Mouse (Mus musculus) forebrain, embryonic 11.5 days (tissue): ENCODE measurements around the gene Batf2. TPM values are rescaled to one million over a fixed set of nuclear protein-coding genes. Genes with fewer than 3 reads are reported as not detected.

Source experiments
- ATAC-seq: fragments of 200-750 bp; cut with Nextera tagmentation; replicated peaks from 2 replicates; pipeline ENCODE4 v1.8.0; 2017; ENCODE audit warnings: moderate TSS enrichment; ENCODE audit not compliant: low FRiP score
- DNase-seq: peaks from one replicate; pipeline ENCODE4 v3.0.0-alpha.2; 2017; ENCODE audit warnings: low spot score
- H3K27ac ChIP-seq: fragments of 300-500 bp; sonication (generic); 2 replicates; pipeline ENCODE4 v1.5.1; 2014; ENCODE audit warnings: low read depth, low read length
- H3K27me3 ChIP-seq: fragments of 300-500 bp; sonication (generic); 2 replicates; pipeline ENCODE4 v1.6.1; 2014; ENCODE audit warnings: mild to moderate bottlenecking, low read length, mixed read lengths; ENCODE audit not compliant: control insufficient read depth, insufficient read depth
- H3K36me3 ChIP-seq: fragments of 300-500 bp; sonication (generic); 2 replicates; pipeline ENCODE4 v1.6.1; 2014; ENCODE audit warnings: mild to moderate bottlenecking, low read length, moderate library complexity, mixed read lengths; ENCODE audit not compliant: control insufficient read depth, insufficient read depth
- H3K4me1 ChIP-seq: fragments of 300-500 bp; sonication (generic); replicated peaks from 2 replicates; pipeline ENCODE4 v1.6.1; 2014; ENCODE audit warnings: low read length, mixed read lengths; ENCODE audit not compliant: control insufficient read depth, insufficient read depth
- H3K4me2 ChIP-seq: fragments of 300-500 bp; sonication (generic); 2 replicates; pipeline ENCODE4 v1.6.1; 2014; ENCODE audit warnings: low read depth, mild to moderate bottlenecking, low read length, moderate library complexity, mixed read lengths; ENCODE audit not compliant: severe bottlenecking
- H3K4me3 ChIP-seq: fragments of 300-500 bp; sonication (generic); 2 replicates; pipeline ENCODE4 v1.5.1; 2014; ENCODE audit warnings: low read depth, low read length
- H3K9ac ChIP-seq: fragments of 300-500 bp; sonication (generic); 2 replicates; pipeline ENCODE4 v1.6.1; 2014; ENCODE audit warnings: low read length
- H3K9me3 ChIP-seq: fragments of 300-500 bp; sonication (generic); 2 replicates; pipeline ENCODE4 v1.6.1; 2016; ENCODE audit warnings: low read length, mixed read lengths; ENCODE audit not compliant: control insufficient read depth
- WGBS: fragments of 180-500 bp; shearing (Covaris S2); extraction: QIAGEN DNeasy Blood & Tissue Kit; methylation state at CpG from one replicate; pipeline ENCODE4 v1.1.7; 2014; 5-methylcytosine and 5-hydroxymethylcytosine counted together
- polyA plus RNA-seq: library from polyadenylated mRNA; unstranded; fragments of >200 nt; fragmentation: Nextera tagmentation; extraction: Ambion mirVana; gene quantifications from 2 replicates; pipeline ENCODE4 v1.2.1, GENCODE M21; 2014

Gene Batf2
- polyA plus RNA-seq, 1 experiment from 2014 or later = not detected

- Histone ChIP-seq H3K27ac (no peak overlapping the region), H3K4me1 (0 out of 2 replicates have a peak, but pooled peaks cover 2% of the 10 kb centered on the region), H3K4me3 (no peak overlapping the region), H3K27me3 (no peaks in the 10 kb centered on the region), H3K4me2 (peak overlapping the region; percentile 86; the same call in 1 of the 2 replicates), H3K9ac (0 out of 2 replicates have a peak overlapping the region, but pooled peaks have one; percentile 4), H3K9me3 (no peaks in the 10 kb centered on the region), H3K36me3 (peaks cover 8% of the 10 kb centered on the region)
- 92% methylated on average over 15 of the region's 15 CpGs for WGBS
- no peak for DNase-seq
- ATAC-seq = no peak
Observed at GRCm38 (mm10) chr19:6116113-6116850, 24.5 kb upstream of the Batf2 start.

GRCm38 (mm10) chr19:6117346-6117985, 23.3 kb upstream of the Batf2 start:
- Histone ChIP-seq H3K27ac (peak overlapping the region; percentile 96), H3K4me1 (0 out of 2 replicates have a peak, but pooled peaks cover 2% of the 10 kb centered on the region), H3K27me3 (no peaks in the 10 kb centered on the region), H3K36me3 (peaks cover 8% of the 10 kb centered on the region), H3K9ac (peak overlapping the region; percentile 94), H3K9me3 (no peaks in the 10 kb centered on the region), H3K4me2 (peak overlapping the region; percentile 86), H3K4me3 (peak overlapping the region; percentile 88)
- ATAC-seq (no peak), DNase-seq (no peak)
- WGBS = 5% methylated on average over 32 of the region's 32 CpGs

- Histone ChIP-seq H3K4me2 (peak within 1 kb of the TSS; percentile 86), H3K27me3 (no peaks in the 10 kb centered on the region), H3K27ac (peak within 1 kb of the TSS; percentile 96), H3K9ac (peak within 1 kb of the TSS; percentile 94), H3K4me3 (peak within 1 kb of the TSS; percentile 88), H3K9me3 (no peaks in the 10 kb centered on the region), H3K36me3 (peaks cover 8% of the 10 kb centered on the region), H3K4me1 (0 out of 2 replicates have a peak, but pooled peaks cover 2% of the 10 kb centered on the region)
- DNase-seq (peak; percentile 94), ATAC-seq (peak; percentile 89)
- under 1% methylated on average over 76 of the region's 77 CpGs for WGBS
Observed at GRCm38 (mm10) chr19:6117986-6118676, 22.7 kb upstream of the Batf2 start, which contains the start of gene Sac3d1. Gene Sac3d1 (minus strand): TSS chr19:6118650.

- no peaks in the 10 kb centered on the region for H3K9me3 ChIP-seq
- peak overlapping the region; percentile 94 for H3K9ac ChIP-seq
- H3K4me1 ChIP-seq = 0 out of 2 replicates have a peak, but pooled peaks cover 2% of the 10 kb centered on the region
- ATAC-seq = no peak; the same call in 1 of the 2 replicates
- H3K4me2 ChIP-seq = peak overlapping the region; percentile 86
- H3K27ac ChIP-seq = peak overlapping the region; percentile 96
- WGBS = 2% methylated on average over 8 of the region's 8 CpGs
- no peaks in the 10 kb centered on the region for H3K27me3 ChIP-seq
- DNase-seq = peak; percentile 62
- H3K4me3 ChIP-seq = peak overlapping the region; percentile 88
- H3K36me3 ChIP-seq = peaks cover 8% of the 10 kb centered on the region
Observed at GRCm38 (mm10) chr19:6118677-6119185, 22.1 kb upstream of the Batf2 start.

DNA sequence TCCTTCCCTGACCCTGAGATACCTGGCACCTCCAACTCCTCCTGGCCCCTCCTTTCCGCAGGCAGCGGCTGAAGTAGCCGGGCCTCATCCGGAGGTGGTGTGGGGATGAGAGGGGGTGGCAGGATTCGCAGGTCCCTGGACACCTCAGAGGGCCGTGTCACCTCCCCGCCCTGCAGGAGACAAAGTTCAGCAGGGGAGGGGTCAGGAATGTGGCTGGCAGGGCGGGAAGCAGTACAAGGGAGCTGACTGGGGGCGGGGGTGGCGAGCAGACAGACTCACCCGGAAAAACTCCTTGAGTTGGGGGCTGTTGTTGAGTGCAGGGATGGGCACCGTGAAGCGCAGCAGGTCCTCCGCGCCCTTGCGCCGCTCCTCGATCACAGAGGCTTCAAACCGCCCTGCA, 19.0 kb upstream of the Batf2 start:
- H3K9ac ChIP-seq = no peak overlapping the region
- H3K27me3 ChIP-seq = no peaks in the 10 kb centered on the region
- H3K4me3 ChIP-seq = no peak overlapping the region
- peaks cover under 1% of the 10 kb centered on the region; the same call in 1 of the 2 replicates for H3K4me1 ChIP-seq
- H3K9me3 ChIP-seq = no peaks in the 10 kb centered on the region
- H3K27ac ChIP-seq = no peak overlapping the region
- ATAC-seq (no peak), DNase-seq (no peak)
- no peaks in the 10 kb centered on the region for H3K36me3 ChIP-seq
- 38% methylated on average over 19 of the region's 19 CpGs for WGBS
- no peak overlapping the region for H3K4me2 ChIP-seq

DNA sequence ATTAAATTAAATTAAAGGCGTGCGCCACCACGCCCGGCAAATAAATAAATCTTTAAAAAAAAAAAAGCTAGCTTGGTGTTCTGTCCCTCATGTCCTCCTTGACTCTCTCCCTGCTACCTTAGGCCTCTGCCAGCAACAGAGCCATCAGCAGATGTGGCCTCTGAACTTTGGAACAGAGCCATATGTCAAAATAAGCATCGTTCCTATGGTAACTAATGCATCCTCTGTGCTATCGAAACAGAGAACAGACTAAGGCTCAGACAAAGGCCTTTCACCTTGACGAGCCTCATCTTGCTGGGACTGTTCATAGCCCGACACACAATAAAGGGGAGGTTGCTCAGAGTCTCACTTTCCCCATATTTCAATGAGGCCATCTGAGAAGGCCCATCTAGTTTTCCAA, 17.5 kb upstream of the Batf2 start:
- no peak for DNase-seq
- WGBS = 70% methylated on average over 8 of the region's 8 CpGs
- H3K27me3 ChIP-seq = no peaks in the 10 kb centered on the region
- H3K9me3 ChIP-seq = no peaks in the 10 kb centered on the region
- H3K9ac ChIP-seq = no peak overlapping the region; the same call in 1 of the 2 replicates
- no peak overlapping the region for H3K27ac ChIP-seq
- H3K4me2 ChIP-seq = no peak overlapping the region
- no peaks in the 10 kb centered on the region for H3K36me3 ChIP-seq
- H3K4me3 ChIP-seq = no peak overlapping the region
- no peaks in the 10 kb centered on the region; the same call in 1 of the 2 replicates for H3K4me1 ChIP-seq
- no peak for ATAC-seq

DNA sequence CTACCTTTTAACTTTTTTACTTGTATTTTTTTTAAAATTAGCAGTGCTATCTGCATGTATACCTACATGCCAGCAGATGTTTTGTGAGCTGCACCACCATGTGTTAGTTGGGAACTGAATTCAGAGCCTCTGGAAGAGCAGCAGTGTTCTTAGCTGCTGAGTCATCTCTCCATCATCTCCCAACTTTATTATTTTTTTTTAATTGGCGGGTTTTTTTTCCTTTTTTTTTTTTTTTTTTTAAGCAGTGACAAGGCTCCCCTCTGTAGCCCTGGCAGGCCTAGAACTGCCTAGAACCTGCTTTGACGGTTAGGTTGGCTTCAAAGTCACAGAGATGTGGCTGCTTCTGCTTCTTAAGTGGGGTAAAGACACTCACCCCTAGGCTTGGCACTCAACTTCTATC, 15.9 kb upstream of the Batf2 start:
- no peak for DNase-seq
- ATAC-seq = no peak
- Histone ChIP-seq H3K4me1 (no peaks in the 10 kb centered on the region; the same call in 1 of the 2 replicates), H3K9ac (no peak overlapping the region), H3K36me3 (no peaks in the 10 kb centered on the region), H3K27me3 (no peaks in the 10 kb centered on the region), H3K27ac (no peak overlapping the region), H3K4me3 (no peak overlapping the region), H3K9me3 (no peaks in the 10 kb centered on the region), H3K4me2 (no peak overlapping the region)
- WGBS = 74% methylated on average over 2 of the region's 2 CpGs

DNA sequence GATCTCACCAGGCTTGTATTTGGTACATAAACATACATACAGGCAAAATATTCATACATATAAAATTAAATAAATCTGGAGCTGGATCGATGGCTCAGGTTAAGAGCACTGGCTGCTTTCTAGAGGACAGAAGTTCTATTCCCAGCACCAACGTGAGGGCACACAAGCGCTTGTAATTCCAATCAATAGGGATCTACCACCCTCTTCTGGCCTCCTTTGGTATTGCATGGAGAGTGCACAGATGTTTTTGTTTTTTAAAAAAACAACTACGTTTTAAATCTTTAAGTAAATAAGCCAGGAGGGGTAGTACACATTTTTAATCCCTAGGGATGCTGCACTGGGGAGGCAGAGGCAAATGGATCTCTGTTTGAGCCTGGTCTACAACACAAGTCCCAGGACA, 14.5 kb upstream of the Batf2 start:
- WGBS = 25% methylated on average over 4 of the region's 4 CpGs
- Histone ChIP-seq H3K4me1 (no peaks in the 10 kb centered on the region; the same call in 1 of the 2 replicates), H3K27me3 (no peaks in the 10 kb centered on the region), H3K36me3 (no peaks in the 10 kb centered on the region), H3K4me2 (no peak overlapping the region), H3K27ac (no peak overlapping the region), H3K4me3 (no peak overlapping the region), H3K9ac (no peak overlapping the region), H3K9me3 (no peaks in the 10 kb centered on the region)
- DNase-seq = peak; percentile 61
- ATAC-seq = no peak
